Mouse (Mus musculus) adrenal gland, postnatal 25 days (tissue): ENCODE results near the gene Terf2ip. TPM values are rescaled to one million over a fixed set of nuclear protein-coding genes. Genes with fewer than 3 reads are reported as not detected.

Experiments
- DNase-seq: peaks from one replicate; pipeline ENCODE4 v3.0.0; 2021; ENCODE audit warnings: mixed read lengths
- total RNA-seq: library from RNA; stranded (reverse); gene quantifications from 2 replicates; pipeline ENCODE4 v1.2.3, GENCODE M21; 2021

The Terf2ip gene
- total RNA-seq, 1 experiment from 2014 or later, result 22.6 TPM

DNA sequence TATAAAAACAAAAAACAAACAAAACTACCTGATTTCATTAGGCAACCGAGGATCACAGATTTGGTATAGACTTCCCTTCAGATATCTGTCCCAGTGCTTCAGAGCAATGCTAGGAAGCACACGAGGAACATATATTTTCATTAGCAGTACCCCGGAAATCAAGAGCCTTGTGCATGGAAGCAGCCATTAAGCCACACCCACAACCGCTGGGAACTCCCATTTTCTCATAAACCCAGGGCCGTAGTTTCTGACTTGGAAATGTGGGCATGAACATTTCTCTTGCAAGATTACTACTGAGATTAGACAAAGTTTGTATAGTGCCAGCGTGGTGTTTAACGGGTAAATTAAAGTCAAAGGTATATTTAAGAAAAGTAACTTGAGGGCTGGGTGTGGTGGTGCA, 1.6 kb upstream of the Terf2ip start:
- DNase-seq, result no peak

- peak; percentile 59 for DNase-seq
Observed at GRCm38 (mm10) chr8:112011816-112012242, 631 bp downstream of the Terf2ip start.

GRCm38 (mm10) chr8:112014936-112015335, 3.7 kb downstream of the Terf2ip start, which contains the start of gene Gm6793:
Gene Gm6793 (minus strand): TSS chr8:112015036.
- DNase-seq, result no peak

GRCm38 (mm10) chr8:112029455-112029854, 18.3 kb downstream of the Terf2ip start:
- no peak for DNase-seq

DNA sequence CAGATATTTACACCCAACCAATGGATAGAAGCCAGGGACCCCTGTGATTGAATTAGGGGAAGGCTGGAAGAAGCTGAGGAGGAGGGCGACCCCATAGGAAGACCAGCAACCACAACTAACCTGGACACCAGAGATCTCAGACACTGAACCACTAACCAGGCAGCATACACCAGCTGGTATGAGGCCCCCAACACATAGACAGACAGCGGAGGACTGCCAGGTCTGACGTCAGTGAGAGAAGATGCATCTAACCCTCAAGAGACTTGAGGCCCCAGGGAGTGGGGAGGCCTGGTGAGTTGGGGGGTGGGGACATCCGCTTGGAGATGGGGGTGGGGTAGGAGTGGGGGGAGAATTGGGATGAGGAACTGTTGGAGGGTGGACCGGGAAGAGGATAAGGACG, 19.5 kb downstream of the Terf2ip start:
- DNase-seq, result no peak

DNA sequence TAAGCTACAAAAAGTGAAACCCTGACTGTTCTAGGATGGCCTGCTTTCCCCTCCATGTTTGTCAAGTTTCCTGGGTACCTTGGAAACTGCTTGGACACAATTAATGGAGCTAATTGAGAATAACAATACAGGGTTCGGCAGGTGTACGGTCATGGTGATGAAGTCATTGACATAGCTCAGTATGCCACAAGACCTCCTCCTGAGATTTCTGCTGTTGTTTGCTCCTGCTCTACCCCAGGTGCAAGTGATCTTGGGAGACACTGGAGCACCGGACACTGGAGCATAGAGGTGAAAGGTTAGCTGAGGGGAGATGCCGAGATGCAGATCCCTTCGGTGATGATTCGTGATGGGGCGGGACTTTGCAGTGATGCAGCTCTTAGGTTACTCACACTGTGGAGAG, 21.9 kb downstream of the Terf2ip start:
- no peak for DNase-seq

GRCm38 (mm10) chr8:112034603-112035002, 23.4 kb downstream of the Terf2ip start:
- no peak for DNase-seq

- DNase-seq, result no peak
Observed at GRCm38 (mm10) chr8:112037521-112037920, 26.3 kb downstream of the Terf2ip start.

DNA sequence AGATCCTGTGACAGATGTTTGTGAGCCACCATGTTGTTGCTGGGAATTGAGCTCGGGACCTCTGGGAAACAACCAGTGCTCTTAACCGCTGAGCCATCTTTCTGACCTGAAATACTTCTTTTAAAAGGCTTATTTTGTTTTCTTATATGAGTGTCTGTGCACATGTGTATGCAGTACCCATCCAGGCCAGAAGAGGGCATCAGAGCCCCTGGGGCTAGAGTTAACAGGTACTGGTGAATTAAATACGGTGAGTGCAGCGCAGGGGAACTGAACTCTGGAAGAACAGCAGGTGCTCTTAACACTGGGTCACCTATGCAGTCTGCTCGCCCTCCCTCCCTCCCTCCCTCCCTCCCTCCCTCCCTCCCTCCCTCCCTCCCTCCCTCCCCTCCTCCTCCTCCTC, 34.0 kb downstream of the Terf2ip start:
- no peak for DNase-seq

DNA sequence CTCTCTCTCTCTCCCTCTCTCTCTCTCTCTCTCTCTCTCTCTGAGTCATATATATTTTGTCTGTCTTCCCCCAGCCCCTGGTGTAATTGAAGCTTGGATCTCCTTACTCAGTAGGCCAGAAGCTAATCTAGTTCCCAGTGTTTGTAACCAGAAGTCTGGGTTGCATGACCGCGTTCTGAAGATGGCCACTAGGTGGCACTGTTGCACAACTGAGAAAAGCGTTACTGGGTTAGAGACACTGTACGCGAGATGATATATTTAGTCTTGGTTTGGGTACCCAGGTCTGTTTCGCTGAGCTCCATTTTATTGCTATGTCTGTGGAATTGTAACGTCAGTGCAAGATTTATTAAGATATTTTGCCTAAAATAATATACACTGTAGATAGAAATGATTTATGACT, 34.7 kb downstream of the Terf2ip start:
- peak; percentile 75 for DNase-seq

GRCm38 (mm10) chr8:112048293-112048692, 37.1 kb downstream of the Terf2ip start:
- DNase-seq, result no peak

DNA sequence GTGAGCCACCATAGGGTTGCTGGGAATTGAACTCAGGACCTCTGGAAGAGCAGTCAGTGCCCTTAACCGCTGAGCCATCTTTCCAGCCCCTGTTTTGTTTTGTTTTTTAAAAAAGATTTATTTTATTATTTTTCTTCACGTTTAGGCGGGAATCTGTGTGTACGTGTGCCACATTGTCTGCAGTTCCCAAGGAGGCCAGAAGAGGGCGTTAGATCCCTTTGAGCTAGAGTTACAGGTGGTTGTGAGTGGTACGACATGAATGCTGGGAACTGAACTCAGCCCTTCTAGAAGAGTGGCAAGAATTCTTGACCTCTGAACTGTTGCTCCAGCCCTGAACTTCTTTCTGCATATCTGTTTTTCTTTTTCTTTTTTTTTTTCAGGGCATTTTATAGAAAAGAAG, 38.8 kb downstream of the Terf2ip start:
- DNase-seq, result no peak

GRCm38 (mm10) chr8:112051537-112051936, 40.3 kb downstream of the Terf2ip start:
- no peak for DNase-seq

GRCm38 (mm10) chr8:112054456-112054855, 43.3 kb downstream of the Terf2ip start:
- DNase-seq, result no peak

DNA sequence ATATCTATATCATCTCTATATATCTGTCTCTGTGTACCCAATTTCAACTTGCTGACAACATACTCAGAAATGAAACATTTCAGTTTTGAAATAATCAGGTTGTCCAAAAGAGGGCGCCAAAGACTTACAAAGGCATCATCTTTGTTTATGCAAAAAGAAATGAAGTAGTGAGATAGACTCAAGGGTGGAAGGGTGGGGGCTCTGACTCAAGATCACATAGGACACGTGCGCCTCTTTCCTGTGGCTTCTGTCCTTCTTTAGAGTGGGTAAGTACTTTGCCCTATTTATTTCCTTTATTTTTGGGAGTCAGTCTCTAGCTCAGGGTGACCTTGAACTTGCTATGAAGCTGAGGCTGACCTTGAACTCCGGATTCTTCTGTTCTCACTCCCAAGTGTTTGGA, 50.2 kb downstream of the Terf2ip start:
- no peak for DNase-seq

Other genes starting within 250 kb of the Terf2ip start
- 80.4 and 85.9 TPM in 2 replicates for gene Cfdp1, start 157.1 kb upstream of the Terf2ip start, total RNA-seq
- gene Tmem170, start 134.6 kb upstream of the Terf2ip start, total RNA-seq, result 7.0 and 7.6 TPM in 2 replicates
- gene Chst5, start 101.0 kb upstream of the Terf2ip start, total RNA-seq, result not detected in 2 replicates
- gene Tmem231, start 77.5 kb upstream of the Terf2ip start, total RNA-seq, result 5.1 and 7.3 TPM in 2 replicates
- 127 and 172 TPM in 2 replicates for gene Gabarapl2, start 70.7 kb upstream of the Terf2ip start, total RNA-seq
- 5.4 TPM in 2 replicates for gene Adat1, start 19.1 kb upstream of the Terf2ip start, total RNA-seq
- gene Kars, start 75 bp upstream of the Terf2ip start, total RNA-seq, result 100 and 111 TPM in 2 replicates
- not detected in 2 replicates for gene Gm6793, start 3.6 kb downstream of the Terf2ip start, total RNA-seq